Mouse (Mus musculus) olfactory bulb, adult 2 months (tissue): ENCODE data around the gene Tomm70a. TPM values are rescaled to one million over a fixed set of nuclear protein-coding genes. Genes with fewer than 3 reads are reported as not detected.

ENCODE experiments used
- H3K27ac ChIP-seq: fragments of 200-500 bp; 2 replicates; pipeline ENCODE4 v1.5.1; 2012; ENCODE audit warnings: low read depth, low read length; ENCODE audit not compliant: insufficient read depth
- H3K4me1 ChIP-seq: fragments of 200-500 bp; 2 replicates; pipeline ENCODE4 v1.6.1; 2012; ENCODE audit warnings: low read length; ENCODE audit not compliant: control insufficient read depth, insufficient read depth
- H3K4me3 ChIP-seq: fragments of 200-500 bp; 2 replicates; pipeline ENCODE4 v1.5.1; 2012; ENCODE audit warnings: mild to moderate bottlenecking, low read depth, low read length, moderate library complexity; ENCODE audit not compliant: insufficient read depth
- POLR2A ChIP-seq: fragments of 200-500 bp; IDR thresholded peaks from 2 replicates; pipeline ENCODE4 v1.6.1; 2012; ENCODE audit warnings: mild to moderate bottlenecking, low read depth, low read length, moderate library complexity; ENCODE audit not compliant: insufficient read depth
- WGBS: fragments of 180-500 bp; shearing (Covaris S2); methylation state at CpG from one replicate; pipeline ENCODE4 v1.1.7; 2018; 5-methylcytosine and 5-hydroxymethylcytosine counted together
- polyA plus RNA-seq: library from polyadenylated mRNA; stranded (reverse); fragments of >200 nt; gene quantifications from 2 replicates; pipeline ENCODE4 v1.2.4, GENCODE M21; 2012; ENCODE audit warnings: low replicate concordance; ENCODE audit not compliant: missing spikeins, insufficient read depth, insufficient read length

Tomm70a gene
- polyA plus RNA-seq, 1 experiment, result not detected

DNA sequence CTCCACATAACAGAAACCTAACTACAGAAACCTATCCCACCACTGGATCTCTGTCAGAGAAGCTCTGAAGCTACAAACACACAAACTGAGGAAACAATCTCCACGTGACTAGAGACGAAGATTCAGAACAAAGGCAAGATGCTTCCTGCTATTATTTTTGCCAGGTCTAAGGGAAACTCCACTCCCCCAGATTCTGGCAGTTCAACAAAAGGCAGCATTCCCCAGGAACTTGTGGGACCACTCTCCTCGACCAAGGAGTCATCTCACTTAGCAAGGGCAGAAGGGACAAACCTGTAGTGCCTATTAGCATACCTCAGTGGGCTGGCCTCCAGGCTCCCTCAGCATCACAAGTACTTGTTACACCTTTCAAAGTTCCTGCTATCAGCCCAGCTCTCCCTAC, 75.8 kb downstream of the Tomm70a start:
- 59% methylated on average over 3 of the region's 3 CpGs for WGBS
- Histone ChIP-seq H3K27ac (no peak overlapping the region), H3K4me3 (no peak overlapping the region), H3K4me1 (peaks cover 5% of the 10 kb centered on the region)
- no peak for TF ChIP-seq POLR2A

Other genes with a start within 250 kb of the Tomm70a start
- not detected in 2 replicates for gene Tmem45a, start 235.5 kb upstream of the Tomm70a start, polyA plus RNA-seq
- gene Lnp1, start 193.6 kb upstream of the Tomm70a start, polyA plus RNA-seq, result not detected in 2 replicates
- gene Tmem45a2, start 50.3 kb upstream of the Tomm70a start, polyA plus RNA-seq, result not detected in 2 replicates
- not detected in 2 replicates for gene Nit2, start 45.6 kb downstream of the Tomm70a start, polyA plus RNA-seq
- not detected in 2 replicates for gene Tbc1d23, start 109.8 kb downstream of the Tomm70a start, polyA plus RNA-seq
- not detected in 2 replicates for gene Tmem30c, start 171.2 kb downstream of the Tomm70a start, polyA plus RNA-seq
- gene Filip1l, start 231.4 kb downstream of the Tomm70a start, polyA plus RNA-seq, result not detected in 2 replicates